Mouse (Mus musculus) liver, embryonic 14.5 days (tissue): ENCODE measurements around the gene Ankrd10.

Experiments used
- CTCF ChIP-seq: IDR thresholded peaks from 2 replicates; pipeline ENCODE4 v1.5.1; 2016; ENCODE audit warnings: antibody characterized with exemption, low read depth, control low read depth
- EP300 ChIP-seq: IDR thresholded peaks from 2 replicates; pipeline ENCODE4 v1.6.1; 2016; ENCODE audit warnings: antibody characterized with exemption, low read depth

DNA sequence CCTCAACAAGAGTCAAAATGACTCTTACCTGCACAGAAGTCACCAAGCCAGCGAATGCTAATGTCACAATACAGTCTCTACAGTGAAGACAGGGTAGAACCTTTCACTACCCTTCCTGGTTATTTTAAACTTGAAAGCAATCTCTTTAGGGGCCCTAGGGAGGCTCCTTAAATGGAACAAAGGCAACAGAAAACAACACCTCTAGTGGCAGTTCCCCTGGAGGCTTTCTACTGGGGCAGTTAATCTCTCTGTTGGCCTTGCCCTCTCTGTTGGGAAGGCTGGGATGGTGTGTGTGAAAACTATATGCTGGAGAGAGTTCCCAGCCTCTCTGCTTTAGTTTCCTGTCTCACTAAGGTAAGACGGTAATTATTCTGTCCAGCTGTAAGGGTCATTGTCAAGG, 5.0 kb upstream of the Ankrd10 start:
- no peak for TF ChIP-seq CTCF
- TF ChIP-seq EP300: no peak
